Mouse (Mus musculus) small intestine, adult 2 months (tissue): ENCODE results near the gene Rasgef1b. TPM values are rescaled to one million over a fixed set of nuclear protein-coding genes. Genes with fewer than 3 reads are reported as not detected.

Experiments
- H3K27ac ChIP-seq: fragments of 200-500 bp; 2 replicates; pipeline ENCODE4 v1.5.1; 2012; ENCODE audit warnings: low read depth, low read length, control low read depth, inconsistent platforms; ENCODE audit not compliant: insufficient read depth
- H3K27me3 ChIP-seq: fragments of 200-500 bp; 2 replicates; pipeline ENCODE4 v1.6.1; 2012; ENCODE audit warnings: mild to moderate bottlenecking, moderate library complexity, low read length, inconsistent platforms; ENCODE audit not compliant: control insufficient read depth, insufficient read depth
- H3K36me3 ChIP-seq: fragments of 200-500 bp; 2 replicates; pipeline ENCODE4 v1.6.1; 2012; ENCODE audit warnings: mild to moderate bottlenecking, low read length, control low read depth, inconsistent platforms; ENCODE audit not compliant: control insufficient read depth, insufficient read depth
- H3K4me1 ChIP-seq: fragments of 200-500 bp; 2 replicates; pipeline ENCODE4 v1.6.1; 2012; ENCODE audit warnings: low read length, inconsistent platforms, mixed read lengths; ENCODE audit not compliant: control insufficient read depth, insufficient read depth, insufficient read length
- H3K4me3 ChIP-seq: fragments of 200-500 bp; 2 replicates; pipeline ENCODE4 v1.5.1; 2012; ENCODE audit warnings: low read depth, mild to moderate bottlenecking, control low read depth, inconsistent platforms, low read length, moderate library complexity
- CTCF ChIP-seq: fragments of 200-500 bp; IDR thresholded peaks from 2 replicates; pipeline ENCODE4 v1.5.1; 2012; ENCODE audit warnings: low read depth, mild to moderate bottlenecking, control low read depth, inconsistent platforms, low read length, moderate library complexity, mixed read lengths; ENCODE audit not compliant: insufficient replicate concordance, insufficient read length; ENCODE audit errors: extremely low read depth
- POLR2A ChIP-seq: fragments of 200-500 bp; IDR thresholded peaks from 2 replicates; pipeline ENCODE4 v1.6.1; 2012; ENCODE audit warnings: low read depth, mild to moderate bottlenecking, control low read depth, inconsistent platforms, low read length, moderate library complexity
- WGBS: fragments of 180-500 bp; shearing (Covaris S2); methylation state at CpG from one replicate; pipeline ENCODE4 v1.1.7; 2018; 5-methylcytosine and 5-hydroxymethylcytosine counted together
- polyA plus RNA-seq: library from polyadenylated mRNA; depleted of rRNA; stranded (reverse); fragments of >200 nt; gene quantifications from 2 replicates; pipeline ENCODE4 v1.2.3, GENCODE M21; 2012

Gene Rasgef1b
- polyA plus RNA-seq, 1 experiment: 16.2 TPM

DNA sequence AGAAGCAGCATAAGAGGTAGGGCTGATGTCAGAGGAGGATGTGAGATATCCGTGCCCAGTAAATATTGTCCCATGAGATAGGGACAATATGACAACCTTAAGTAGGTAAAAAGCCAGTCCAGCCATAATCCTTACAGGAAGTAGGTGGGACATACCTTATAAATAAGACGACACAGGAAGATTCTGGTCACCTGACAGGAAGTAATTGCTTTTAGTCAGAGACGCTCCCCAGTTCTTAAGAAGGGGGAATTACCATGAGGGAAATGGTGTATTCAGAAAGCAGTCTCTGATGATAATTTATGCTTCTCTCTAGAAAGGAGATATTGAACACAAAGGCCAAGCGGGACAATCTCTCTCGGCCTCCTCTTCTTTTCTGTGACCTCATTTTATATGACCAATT is 394.8 kb downstream of the Rasgef1b start:
- H3K4me3 ChIP-seq: no peak overlapping the region
- H3K36me3 ChIP-seq: no peaks in the 10 kb centered on the region
- H3K4me1 ChIP-seq: peaks cover 5% of the 10 kb centered on the region; the same call in 1 of the 2 replicates
- TF ChIP-seq CTCF: no peak
- no peaks in the 10 kb centered on the region for H3K27me3 ChIP-seq
- 67% methylated on average over 5 of the region's 5 CpGs for WGBS
- H3K27ac ChIP-seq: no peak overlapping the region

DNA sequence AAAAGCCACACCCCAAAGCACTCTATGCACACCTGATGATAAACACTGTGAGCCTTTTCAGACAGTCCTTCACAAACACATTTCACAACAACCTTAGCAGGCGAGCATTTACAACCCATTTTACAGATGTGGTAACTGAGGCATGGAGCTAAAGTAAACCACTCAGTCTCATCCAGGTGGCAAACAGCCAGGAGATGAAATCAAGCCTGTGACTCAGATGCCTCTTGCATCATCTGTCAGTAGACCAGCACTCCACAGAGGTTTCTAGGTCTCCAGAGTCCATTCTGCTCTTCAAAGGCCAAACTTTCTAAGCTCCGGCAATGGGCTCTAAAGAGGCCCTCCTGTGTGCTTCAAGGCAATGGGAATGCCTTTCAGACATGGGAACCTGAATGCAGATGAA is 396.8 kb downstream of the Rasgef1b start:
- H3K27ac ChIP-seq: no peak overlapping the region
- no peak for TF ChIP-seq CTCF
- TF ChIP-seq POLR2A: no peak
- no peaks in the 10 kb centered on the region for H3K27me3 ChIP-seq
- 88% methylated on average over 2 of the region's 2 CpGs for WGBS
- no peaks in the 10 kb centered on the region for H3K36me3 ChIP-seq
- H3K4me1 ChIP-seq: peaks cover 10% of the 10 kb centered on the region
- H3K4me3 ChIP-seq: no peak overlapping the region

DNA sequence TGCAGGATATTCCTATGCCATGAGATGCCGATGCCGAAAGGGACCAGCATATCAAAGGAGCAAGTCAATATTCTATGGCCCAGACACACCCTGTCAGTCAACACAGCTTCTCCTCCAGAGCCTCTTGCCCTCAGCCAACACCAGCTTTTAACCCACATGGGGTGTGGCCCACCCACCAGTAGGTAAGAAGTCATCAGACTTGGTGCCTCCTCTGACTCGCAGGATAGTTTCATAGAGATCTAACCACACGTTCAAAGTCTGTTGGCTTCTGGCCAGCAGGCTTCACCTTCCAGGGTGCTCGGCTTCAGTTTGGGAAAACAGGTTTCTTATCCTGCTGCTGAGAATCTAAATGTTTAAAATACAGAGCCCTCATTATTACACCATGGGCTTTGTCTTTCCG is 399.8 kb downstream of the Rasgef1b start:
- Histone ChIP-seq H3K4me3 (no peak overlapping the region), H3K36me3 (no peaks in the 10 kb centered on the region), H3K4me1 (peaks cover 23% of the 10 kb centered on the region), H3K27me3 (no peaks in the 10 kb centered on the region), H3K27ac (peak overlapping the region; percentile 35; the same call in 1 of the 2 replicates)
- no peak for TF ChIP-seq CTCF
- TF ChIP-seq POLR2A: no peak
- WGBS: 18% methylated on average over 6 of the region's 6 CpGs

DNA sequence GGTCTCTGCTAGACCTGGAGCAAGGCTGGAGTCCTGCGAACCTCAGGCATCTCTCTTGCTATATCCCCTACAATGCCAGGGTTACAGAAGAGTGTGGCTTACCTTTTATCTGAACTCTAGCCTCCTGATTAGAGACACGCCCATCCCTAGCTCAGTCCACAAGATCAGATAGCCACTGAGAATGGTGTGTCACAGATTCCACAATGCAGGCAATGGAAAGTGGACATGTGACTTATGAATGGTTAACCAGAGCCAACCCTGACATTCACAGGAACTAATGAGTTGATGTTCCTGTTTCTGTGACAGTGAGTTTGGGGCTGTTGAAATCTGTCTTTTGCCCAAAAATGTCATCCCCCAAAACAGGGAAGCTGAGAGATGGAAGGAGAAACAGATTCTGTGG is 401.8 kb downstream of the Rasgef1b start:
- H3K4me3 ChIP-seq: no peak overlapping the region
- no peaks in the 10 kb centered on the region for H3K27me3 ChIP-seq
- peaks cover 23% of the 10 kb centered on the region for H3K4me1 ChIP-seq
- H3K36me3 ChIP-seq: no peaks in the 10 kb centered on the region
- 34% methylated on average over 2 of the region's 2 CpGs for WGBS
- H3K27ac ChIP-seq: peak overlapping the region; percentile 87
- no peak for TF ChIP-seq POLR2A
- no peak for TF ChIP-seq CTCF

DNA sequence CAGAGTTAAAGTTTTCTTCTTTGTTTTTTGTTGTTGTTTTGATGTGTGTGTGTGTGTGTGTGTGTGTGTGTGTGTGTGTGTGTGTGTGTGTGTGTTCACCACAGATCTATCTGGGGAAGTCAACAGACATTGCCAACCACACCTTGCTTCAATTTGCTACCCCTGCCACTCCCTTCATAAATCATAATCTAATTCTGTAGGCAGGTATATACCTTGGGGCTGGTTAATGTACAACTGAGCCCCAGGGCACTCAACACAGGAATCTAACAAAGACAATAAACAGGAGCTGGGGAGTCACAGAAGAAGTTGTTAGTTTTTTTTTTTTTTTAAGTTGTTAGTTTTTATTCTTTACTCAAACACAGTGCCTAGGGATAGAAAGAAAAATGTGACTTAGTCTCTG is 403.6 kb downstream of the Rasgef1b start:
- Histone ChIP-seq H3K4me1 (peaks cover 23% of the 10 kb centered on the region), H3K27me3 (no peaks in the 10 kb centered on the region), H3K27ac (no peak overlapping the region; the same call in 1 of the 2 replicates), H3K4me3 (no peak overlapping the region), H3K36me3 (no peaks in the 10 kb centered on the region)
- no peak for TF ChIP-seq CTCF
- no peak for TF ChIP-seq POLR2A

DNA sequence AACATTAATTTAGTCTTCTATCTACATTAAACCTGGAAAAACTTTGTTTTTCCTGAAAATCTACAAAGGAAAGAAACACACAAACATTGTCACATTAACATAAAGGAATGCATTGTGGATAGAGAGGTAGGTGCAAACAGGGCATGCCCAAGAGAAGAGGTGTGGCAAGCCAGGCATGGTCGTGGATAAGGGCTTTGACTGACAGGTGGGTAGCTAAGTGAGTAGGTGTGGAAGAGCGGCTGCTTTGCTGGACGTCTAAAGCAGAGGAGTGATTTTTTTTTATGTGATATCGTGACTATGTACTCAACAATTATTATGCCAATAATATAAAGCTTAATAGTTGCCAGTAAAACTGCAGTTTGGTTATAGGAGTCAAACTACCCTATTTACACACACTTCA is 408.1 kb downstream of the Rasgef1b start:
- Histone ChIP-seq H3K4me3 (no peak overlapping the region), H3K27me3 (no peaks in the 10 kb centered on the region), H3K4me1 (peaks cover 6% of the 10 kb centered on the region; the same call in 1 of the 2 replicates), H3K27ac (no peak overlapping the region), H3K36me3 (no peaks in the 10 kb centered on the region)
- TF ChIP-seq POLR2A (no peak), CTCF (no peak)
- 33% methylated on average over 4 of the region's 4 CpGs for WGBS

DNA sequence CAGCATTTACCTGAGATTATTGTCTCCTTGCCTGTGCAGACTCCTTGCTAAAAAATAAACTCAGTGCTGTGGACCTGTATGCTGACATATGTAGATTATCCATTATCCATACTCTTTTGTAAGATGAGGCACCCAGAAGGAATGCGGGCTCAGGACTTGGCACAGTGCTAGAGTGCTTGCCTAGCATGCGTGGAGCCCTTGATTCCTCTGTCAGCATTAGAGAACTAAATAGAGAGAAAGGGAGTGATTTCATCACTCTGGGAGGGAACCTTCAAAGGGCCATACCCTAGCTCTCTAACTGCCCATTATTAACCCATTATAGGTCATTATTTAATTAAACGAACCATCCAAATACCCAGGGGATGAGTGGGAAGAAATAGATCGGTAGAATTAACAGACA is 430.9 kb downstream of the Rasgef1b start:
- TF ChIP-seq POLR2A: no peak
- TF ChIP-seq CTCF: no peak
- 84% methylated on average over 4 of the region's 4 CpGs for WGBS
- Histone ChIP-seq H3K27ac (no peak overlapping the region), H3K4me3 (no peak overlapping the region), H3K36me3 (no peaks in the 10 kb centered on the region), H3K4me1 (peaks cover 2% of the 10 kb centered on the region; the same call in 1 of the 2 replicates), H3K27me3 (no peaks in the 10 kb centered on the region)

DNA sequence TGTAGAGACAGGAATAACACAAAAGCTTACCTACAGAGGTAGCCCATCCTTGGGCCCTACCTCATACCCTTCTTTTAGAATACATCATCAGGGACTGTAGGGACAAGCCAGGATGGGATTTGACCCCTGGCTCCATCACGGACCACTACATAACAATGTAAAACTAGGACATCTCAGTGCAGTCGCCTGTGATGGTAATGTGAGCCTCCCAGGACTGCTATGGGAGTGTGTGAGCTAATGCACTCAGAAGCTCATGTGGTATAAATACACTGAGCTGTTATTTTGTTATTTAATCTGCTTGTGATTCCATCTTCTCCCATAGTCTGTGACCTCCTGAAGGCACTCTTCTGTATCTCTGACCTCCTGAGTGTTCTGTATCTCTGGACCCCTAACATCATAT is 432.5 kb downstream of the Rasgef1b start:
- peaks cover 7% of the 10 kb centered on the region; the same call in 1 of the 2 replicates for H3K4me1 ChIP-seq

More for the DNA sequence above, 432.5 kb downstream of the Rasgef1b start:
- TF ChIP-seq POLR2A (no peak), CTCF (no peak)
- Histone ChIP-seq H3K4me3 (no peak overlapping the region), H3K27ac (no peak overlapping the region), H3K36me3 (no peaks in the 10 kb centered on the region), H3K27me3 (no peaks in the 10 kb centered on the region)
- WGBS: 93% methylated on average over 2 of the region's 2 CpGs
